Mouse (Mus musculus) cerebellum, postnatal 36 days (tissue): Measurements from ENCODE around the gene Fras1.

Source experiments
- DNase-seq, 2 experiments: peaks; one replicate each; pipeline ENCODE4 v3.0.0; 2021 to 2022; ENCODE audit warnings: mixed read lengths in 2 of 2

Fras1 gene

DNA sequence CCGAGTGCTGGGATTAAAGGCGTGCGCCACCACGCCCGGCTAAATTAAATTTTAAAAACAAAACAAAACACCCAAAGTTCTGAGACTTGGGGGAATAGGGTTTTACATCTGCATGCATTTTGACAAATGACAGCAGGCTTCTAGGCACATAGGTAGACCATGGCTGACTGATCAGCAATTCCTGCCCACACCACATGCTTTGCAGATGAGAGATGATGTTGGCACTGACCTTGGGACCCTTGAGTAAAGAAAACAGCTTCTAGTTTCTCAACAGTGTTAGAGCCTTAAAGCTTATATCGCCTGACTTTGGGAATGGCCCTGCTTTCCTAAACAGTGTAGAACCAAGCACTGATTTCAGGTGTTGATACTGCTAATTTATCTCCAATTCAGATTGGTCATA is 216.9 kb downstream of the Fras1 start:
- no peak for DNase-seq

DNA sequence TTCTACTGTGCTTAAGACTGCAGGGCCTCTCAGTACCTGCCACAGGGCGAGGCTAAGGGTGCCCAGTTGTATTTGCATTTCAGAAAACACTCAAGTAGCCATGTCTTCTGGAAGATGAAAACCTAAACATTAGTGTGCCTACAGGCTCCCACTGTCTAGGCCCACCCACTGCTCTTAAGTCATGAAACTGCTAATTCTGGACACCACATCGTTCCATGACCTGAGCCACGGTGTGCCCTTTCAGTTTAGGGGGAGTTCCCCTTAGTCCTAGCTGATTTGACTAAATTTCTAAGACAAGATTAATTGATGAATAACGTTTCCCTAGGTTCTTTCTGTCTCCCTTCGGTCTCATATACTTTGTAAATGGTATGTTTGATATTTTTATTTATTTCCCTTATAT is 222.0 kb downstream of the Fras1 start:
- DNase-seq: no peak

DNA sequence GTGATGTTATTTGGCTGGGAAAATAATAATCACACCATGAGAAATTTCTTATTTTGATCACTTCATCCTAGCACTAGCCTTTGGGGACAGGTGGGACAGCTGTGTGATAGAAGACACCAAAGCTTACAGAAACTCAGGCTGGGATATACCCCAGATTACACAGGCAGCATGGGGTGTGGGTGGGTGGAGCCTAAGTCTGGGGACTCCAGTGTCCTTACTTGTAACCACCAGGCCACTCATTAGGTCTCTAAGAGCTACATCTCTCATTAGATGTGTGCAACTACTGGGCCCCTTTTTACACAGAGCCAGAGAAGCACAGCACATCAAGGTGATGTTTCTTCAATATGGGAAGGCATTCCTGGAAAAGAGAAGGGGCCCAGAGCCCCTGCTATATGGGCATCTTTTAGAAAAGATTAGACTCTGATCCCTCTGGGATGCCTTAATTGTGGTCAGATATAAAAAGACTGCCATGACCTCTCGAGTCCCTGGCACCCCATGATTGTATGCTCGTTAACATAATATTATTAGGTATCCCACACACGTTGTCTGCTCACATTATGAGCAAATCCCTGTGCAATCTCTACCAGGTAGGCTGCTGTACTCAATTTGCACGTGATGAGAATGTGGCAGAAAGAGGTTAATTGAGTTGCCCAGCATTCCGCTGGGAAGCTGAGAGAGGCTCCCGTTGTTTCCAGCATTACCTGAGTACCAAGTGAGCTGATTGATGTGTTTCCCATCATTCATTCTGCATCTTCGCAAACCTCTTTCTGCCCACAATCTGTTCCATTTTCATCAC is 230.4 kb downstream of the Fras1 start:
- no peak for DNase-seq

DNA sequence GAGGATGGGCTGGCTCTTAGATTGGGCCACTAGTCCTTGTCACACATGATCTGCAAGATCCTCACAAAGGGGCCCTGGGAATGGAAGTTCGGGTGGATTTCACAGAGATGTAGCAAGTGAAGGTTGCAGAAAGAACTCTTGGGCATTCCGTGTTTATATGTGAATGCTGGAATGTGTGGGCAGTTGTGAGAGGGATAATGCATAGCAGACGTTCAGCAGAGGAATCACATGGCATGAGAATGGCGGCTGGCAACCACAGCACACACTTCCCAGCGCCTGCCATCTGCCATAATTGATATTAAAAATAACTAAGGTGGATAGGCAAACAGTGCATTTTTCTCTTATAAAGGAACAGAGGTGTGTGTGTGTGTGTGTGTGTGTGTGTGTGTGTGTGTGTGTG is 234.3 kb downstream of the Fras1 start:
- DNase-seq: no peak

DNA sequence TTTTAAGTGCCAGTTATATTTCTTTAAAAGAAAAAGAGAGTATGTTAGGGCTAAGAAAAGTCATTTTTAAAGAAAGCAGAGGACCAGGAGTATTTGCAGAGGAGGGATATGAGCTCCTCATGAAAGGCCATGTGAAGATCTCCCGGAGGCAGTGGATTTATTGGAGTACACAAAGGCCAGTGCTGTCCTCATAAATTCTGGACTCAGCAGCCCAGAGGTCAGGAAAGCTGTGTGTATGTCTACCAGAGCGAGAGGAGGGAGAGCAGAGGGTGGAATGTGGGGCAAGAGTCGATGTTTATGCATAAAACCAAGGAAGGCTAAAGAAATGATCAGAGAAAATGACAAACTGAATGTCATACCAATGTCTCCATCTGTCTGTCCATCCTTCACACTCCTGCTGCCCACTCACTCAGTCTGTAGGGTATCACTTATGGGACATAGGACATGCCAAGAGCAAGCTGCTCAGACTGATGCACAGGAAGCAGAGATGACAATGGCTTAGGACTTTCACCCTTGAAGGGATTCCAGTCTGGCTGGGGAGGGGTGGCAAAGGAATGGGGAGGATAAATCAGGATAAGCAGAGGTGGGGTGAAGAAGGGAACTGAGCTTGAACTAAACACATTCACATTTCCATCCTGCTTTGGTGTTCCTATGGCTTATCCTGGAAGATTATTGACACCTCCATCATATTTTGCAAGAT is 235.0 kb downstream of the Fras1 start:
- DNase-seq: no peak

DNA sequence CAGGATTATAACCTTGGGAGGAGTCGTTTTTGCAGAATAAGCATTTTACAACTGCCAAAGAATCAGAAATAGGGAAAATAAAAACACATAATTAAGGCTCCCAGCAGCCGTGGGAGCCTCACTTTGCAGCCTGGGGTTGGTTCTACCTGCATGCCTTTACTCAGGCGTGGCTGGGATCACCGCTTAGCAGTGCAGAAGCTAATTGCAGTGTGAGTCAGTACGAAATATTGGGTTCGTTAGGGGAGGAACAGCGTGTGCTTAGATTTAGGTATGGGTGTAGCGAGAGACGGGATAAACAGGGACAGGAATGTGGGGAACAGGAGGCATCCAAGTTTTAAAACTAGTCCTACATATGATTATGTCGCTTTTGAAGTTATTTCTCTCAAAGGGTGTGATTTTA is 238.3 kb downstream of the Fras1 start:
- DNase-seq: no peak

DNA sequence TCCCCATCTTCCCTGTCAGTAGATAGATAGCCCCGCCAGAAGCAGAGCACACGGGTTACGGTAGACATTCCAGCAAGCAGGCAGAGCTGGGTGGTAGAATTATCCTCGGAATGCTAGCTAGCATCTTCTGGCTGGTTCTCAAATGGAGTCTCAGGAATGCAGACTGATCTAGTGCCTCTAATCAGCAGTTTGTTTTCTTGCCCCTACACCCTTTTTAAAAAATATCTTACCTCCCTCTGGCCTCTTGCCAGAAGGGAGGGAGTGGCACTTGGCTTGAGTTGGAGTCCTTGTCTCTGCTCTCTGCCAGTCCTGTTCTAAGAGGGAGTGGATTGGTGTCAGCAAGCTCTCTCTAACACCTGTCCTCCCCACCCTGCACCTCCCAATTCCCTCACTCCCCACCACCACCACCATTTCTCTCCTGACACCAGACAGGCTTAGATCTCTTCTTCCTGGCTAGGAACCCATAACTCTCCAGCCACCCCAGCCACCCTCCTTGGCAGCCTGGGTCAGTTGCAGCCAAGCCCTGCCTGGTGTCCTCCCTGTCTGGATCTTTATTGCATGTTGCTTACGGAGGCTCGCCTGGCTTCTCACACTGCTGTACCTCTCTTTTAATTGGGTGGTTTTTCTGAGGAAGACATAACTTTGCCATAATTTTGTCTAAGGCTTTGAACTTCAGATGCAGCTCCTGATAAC is 243.3 kb downstream of the Fras1 start:
- DNase-seq: no peak

DNA sequence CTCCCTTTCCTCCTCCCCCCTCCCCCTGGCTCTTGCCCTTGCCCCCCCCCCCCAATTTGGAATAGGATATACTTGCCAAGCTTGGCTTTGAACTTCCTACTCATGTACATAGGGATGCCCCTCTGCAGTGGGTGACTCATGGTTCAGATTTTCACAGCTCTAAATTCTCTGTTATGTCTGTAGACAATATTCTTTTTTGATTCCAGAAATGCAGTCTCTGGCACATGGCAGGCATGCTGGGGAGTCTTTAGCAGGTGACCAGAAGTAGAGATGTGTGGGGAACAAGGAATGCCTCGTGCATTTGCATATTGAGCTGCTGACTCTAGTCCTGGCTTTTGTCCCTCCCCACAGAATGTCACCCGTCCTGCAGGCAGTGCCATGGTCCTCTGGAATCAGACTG is 244.3 kb downstream of the Fras1 start:
- no peak for DNase-seq

DNA sequence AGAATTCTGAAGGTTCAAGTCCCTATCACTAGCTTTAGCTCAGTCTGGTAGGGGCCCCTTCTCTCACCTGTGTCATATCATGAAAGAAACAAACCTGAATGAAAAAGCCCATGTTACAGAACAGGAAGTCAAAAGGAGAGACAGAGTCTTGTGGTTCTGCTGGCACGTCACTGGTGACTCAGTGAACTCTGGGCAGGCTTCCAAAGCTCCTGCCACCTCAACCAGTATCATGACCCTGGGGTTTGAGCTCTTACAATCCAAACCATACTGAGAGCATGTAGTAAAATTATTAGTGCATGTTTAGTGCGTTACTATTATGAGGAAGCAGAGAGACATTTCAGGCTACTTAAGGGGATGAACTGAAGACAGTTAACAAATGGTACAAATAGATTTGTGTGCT is 246.5 kb downstream of the Fras1 start:
- DNase-seq: no peak

DNA sequence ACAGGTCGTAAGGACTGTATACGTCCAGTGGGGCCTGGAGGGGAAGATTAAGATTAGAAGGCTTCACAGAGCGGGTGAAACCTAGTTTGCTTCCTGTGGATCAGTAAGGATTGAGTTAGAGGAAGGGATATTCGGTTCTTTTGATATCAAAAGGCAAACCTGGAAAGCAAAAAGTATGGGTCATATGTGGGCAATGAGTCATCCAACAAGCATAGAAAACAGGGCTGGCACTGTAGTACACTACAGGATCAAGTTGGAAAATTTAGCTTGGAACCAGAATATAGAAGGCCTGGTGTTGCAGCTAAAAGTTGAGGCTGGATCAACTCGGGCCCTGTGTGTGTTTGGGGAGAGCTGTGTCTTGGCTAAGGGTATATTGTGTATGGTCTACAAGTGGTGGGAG is 246.9 kb downstream of the Fras1 start:
- DNase-seq: no peak

DNA sequence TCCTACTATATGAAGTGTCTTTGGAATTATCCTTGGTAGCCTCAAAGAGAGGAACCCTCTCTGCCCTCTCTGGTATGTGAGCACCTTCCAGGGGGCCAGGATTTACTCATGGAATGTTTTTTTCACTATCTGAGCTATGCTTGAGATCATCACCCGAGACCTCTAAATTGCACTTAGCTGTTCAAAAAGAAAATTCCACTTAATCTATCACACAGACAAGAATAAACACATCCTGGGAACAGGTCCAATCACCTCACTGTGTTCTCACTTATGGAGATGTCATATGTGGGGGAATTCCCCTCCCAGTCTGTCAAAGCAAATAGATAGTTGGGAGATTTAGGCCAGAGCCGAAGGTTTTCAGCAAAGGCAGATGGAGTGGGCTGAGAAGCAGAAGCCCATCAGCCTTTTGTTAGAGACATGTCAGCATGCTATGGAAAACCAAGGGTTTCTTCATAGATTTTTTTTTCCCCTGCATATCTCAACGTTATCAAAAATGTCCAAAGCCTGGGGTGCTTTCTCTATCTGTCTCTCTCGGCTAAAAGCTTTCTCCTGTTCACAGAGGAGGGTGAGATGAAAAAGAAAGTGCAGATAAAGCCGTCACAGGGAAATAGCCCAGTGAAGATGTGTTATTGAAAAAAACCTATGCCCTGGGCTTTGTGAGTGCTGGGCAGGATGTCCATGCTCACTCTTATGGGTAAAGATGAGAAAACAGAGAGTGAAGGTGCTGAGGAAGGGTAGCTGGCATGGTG is 249.0 kb downstream of the Fras1 start:
- DNase-seq: no peak

DNA sequence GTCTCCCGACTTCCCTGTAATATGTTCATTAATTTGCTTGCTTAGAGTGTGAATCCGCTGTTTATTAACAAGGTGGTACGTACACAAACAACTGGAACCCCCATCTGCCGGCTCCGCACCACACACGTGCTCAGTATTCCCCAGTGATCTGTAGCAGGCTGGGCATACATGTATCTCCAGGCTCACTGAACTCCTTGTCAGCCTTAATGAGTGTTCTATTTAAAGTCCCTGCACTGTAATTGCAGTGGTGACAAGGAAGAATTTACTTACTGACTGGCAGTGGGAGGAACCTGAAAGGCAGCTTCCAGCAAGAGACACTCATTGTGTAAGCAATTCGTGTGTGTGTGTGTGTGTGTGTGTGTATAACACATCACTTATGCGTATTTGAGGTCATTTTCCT is 256.1 kb downstream of the Fras1 start:
- no peak for DNase-seq

DNA sequence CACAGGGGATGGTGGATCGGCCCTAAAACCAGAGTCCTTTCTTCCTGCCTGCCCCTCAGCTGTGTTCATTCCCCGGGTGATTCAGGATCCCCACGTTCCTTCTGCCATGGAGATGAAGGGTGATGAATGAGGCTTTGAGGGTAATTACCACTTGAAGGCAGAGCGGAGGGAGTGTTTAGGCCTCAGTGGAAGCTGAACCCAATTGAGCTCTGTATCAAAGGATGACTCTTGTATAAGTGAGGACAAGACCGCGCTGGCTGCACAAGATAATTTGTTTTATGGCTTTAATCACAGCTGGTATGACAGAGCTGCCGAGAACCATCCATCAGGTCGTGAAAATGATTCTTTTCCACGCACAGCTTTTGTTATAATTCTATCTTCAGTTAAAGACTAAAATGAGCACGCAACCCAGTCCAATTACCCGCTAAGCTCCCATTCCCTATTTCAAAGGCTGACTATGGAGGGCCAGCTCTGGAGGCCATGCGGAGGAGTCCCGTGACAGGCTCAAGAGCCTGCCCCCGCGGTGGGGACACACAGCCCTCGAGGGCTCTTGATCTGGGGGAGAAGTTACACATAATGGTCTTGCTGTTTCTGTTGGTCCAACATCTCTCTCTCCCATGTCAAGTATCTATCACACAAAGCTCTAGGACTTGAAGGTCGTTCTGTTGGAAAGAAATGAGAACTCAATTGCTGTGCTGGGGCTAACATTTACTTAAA is 261.5 kb downstream of the Fras1 start:
- DNase-seq: no peak

DNA sequence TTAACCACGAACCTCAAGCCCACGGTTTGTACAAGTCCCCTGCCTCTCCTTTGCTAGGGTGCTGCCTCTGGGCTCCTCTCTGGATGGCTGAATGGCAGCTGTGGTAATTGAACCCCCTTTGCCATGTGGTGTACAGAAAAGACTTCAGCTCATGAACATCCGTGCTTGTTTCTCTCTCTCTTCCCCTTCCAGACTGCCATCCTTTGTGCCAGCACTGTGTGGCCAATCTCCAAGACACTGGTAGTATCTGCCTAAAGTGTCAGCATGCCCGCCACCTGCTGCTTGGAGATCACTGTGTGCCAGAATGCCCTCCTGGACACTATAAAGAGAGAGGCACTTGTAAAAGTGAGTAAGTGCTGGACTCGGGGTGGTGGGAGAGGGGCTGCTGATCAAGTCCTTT is 262.1 kb downstream of the Fras1 start:
- DNase-seq: peak; percentile 76 to 78

DNA sequence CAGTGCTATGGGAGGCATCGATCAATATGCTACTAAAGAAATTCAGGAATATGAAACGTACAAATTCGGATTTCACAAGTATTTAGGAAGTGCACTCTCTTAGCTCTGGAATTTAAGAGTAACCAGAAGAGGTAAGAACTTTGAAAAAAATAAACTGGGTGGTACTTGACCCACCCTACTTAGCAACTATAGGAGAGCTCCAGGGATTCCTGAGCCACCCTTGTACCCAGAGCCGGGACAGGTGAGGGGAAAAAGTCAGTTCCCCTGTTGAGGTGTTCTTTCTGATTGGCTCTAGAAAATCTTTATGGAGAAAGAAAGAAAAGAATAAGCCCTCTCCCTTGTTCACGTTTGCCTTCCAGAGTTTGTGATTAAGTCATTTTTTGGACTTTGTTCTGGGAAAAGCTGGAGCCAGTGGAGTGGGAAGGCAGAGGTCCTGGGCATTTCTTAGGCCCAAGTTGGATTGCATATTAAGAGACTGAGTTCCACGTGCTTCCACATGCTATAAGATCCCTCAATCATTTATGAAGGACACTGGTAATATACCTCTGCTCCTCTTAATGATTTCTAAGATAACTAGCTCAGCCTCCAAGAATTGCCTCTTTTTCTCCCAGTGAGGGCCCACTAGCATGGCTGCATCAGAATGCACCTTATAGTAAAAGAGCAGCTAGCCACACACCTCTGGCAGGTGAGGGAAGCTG is 265.6 kb downstream of the Fras1 start:
- DNase-seq: no peak

DNA sequence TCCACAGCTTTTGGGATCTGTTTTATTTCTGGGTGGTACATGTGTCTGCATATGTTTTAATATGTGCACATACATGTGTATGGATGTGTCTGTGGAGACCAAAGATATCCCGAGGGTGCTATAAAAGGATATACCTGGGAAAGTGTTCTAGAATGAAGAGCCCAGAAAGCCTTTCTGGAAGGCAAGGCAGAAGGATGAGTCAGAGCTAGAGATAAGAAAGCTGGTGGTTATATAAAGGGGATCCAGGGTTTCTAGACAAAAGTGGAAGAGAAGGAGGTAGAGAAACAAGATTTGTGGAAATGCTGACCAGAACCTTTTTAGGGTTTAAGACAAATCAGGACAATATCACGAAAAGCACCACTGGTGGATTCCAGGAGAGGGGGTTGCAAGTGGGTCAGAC is 267.5 kb downstream of the Fras1 start:
- no peak for DNase-seq

DNA sequence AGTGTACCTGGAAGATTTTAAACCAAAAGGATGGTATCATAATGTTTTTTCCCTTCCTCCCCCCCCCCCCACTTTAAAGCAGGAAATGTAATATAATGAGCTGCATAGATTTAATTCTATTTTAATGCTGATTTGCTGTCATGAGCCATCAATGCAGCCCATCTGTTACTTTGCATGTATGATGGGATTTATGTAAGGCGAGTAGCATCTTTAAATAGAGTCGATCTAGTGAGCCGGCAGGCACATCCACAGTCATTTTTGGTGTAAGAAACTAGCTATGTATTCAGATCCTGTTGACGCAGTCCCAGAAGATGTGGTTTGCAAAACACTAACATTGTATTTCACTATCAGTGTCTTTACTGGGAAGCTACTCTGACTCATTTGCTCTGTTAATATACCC is 301.9 kb downstream of the Fras1 start:
- no peak for DNase-seq

DNA sequence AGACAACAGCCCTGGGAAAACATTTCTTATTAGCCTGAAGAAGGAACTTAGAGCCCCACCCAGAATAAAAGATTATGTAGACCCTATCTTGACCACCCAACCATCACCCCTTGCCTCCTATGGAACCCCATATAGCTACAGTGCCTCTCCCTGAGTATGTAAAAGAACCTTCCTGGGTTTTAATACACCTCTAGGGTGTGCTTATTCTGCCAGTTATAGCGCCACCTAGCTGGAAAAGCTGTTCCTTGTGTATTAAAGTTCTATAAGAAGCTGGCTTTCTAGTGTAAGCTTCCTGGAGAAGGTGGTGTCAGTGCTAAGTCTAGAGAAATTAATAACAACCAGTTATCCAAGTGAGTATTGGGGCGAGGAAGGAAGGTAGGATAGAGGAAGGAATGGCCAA is 303.7 kb downstream of the Fras1 start:
- DNase-seq: peak in 1 of 2 experiments; percentile 5

DNA sequence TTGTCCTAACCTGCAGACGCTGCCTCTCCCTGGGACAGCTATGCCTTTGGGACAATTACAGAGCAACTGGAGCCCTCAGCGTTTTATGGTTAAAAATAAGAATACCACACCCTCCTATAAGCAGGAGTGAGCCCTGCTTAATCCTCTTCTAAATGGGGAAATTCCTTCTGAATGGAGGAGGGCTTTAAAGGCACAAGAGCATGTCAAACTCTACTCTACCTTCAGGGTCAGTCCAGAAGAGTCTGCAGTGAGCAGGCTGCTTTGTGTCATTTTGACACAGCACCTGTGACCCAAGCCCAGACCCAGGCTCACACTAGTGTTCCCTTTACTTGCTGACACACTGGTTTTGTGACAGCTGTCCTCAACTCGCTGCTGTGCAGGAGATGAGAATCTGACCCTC is 307.3 kb downstream of the Fras1 start:
- no peak for DNase-seq

DNA sequence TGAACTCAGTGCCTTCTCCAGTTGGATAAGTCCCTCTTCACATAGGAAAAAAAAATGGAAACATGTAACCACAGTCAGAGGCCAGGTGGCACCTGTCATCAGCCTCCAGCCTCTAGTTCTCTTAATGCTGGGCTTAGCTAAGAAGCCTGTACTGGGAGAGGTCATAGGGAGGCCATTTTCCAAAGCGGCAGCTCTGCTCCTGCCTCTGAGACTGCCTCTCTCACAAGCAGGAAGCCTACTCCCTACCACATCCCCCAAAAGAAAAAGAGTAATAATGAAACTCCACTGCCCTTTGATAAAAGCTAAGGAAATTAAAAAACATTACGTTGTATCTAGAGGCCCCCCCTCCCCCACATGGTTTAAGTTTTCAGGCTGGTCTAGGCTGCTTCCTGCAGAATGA is 309.0 kb downstream of the Fras1 start:
- DNase-seq: no peak

DNA sequence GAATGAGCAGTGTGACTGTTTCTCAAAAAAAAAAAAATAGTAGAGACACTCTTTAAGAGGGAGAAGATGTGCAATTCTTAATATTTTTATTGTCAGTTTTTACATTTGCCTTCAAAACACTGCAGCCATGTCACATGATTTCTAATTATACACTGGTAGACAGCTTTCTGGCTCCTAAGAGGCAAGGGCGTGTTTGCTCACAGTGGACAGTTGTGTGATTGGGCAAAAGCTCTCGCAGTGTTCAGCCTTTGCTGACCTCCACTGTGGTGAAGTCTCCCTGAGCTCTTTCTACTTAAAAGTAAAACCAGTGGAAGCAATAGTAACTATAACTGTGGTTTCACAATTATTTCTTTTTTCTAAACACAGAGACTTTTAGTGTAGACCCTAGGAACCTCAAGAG is 315.1 kb downstream of the Fras1 start:
- DNase-seq: no peak

DNA sequence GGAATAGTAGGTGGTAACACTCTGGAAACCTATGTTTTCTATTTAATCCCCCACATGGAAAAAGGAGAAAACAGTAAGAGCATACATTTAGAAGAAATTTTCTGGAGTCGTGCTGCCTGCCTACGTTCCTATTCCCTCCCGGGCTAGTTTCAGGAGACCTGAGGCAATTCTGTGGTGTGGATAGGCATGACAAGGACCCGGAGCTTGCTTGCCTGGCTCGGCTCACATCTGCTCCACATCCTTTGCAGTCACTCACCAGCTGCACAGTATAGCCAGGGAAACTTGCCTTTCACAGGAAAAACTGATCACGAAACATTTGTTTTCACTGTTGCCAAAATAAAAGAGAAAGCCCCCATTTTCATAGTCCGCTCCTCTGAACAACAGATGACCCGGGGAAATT is 325.2 kb downstream of the Fras1 start:
- DNase-seq: no peak
